Mouse (Mus musculus) layer of hippocampus, adult 18-20 months (tissue): ENCODE results near the gene Cacna1i. TPM values are rescaled to one million over a fixed set of nuclear protein-coding genes. Genes with fewer than 3 reads are reported as not detected.
A peak's percentile ranks its signal among the peaks of the same experiment; 100 is the strongest.

ENCODE experiments used
- DNase-seq, 2 experiments: peaks; one replicate each; pipeline ENCODE4 v3.0.0; 2022; ENCODE audit warnings: low spot score in 2 of 2
- long read RNA-seq: library from polyadenylated mRNA; stranded (forward); transcript quantifications from one replicate; pipeline ENCODE4 v2.0.0, GENCODE M21; 2021
- total RNA-seq, 2 experiments: library from RNA; stranded (reverse); gene quantifications; 2 replicates each; pipeline ENCODE4 v1.2.3; 2021

The Cacna1i gene
- total RNA-seq, result 10 to 100 TPM; 44.2 to 46.2 TPM
- long read RNA-seq, full-length matches to known transcripts, result 3 of 34 reads
- long read RNA-seq, partial matches to known transcripts, result 7 of 34 reads
- long read RNA-seq, other reads (novel, unspliced or antisense), result 24 of 34 reads

- DNase-seq, result peak; percentile 52 to 74
These were observed at the start of gene Cacna1i for GRCm38 (mm10) chr15:80286851-80287415. Gene Cacna1i (plus strand): TSS chr15:80287238.

DNA sequence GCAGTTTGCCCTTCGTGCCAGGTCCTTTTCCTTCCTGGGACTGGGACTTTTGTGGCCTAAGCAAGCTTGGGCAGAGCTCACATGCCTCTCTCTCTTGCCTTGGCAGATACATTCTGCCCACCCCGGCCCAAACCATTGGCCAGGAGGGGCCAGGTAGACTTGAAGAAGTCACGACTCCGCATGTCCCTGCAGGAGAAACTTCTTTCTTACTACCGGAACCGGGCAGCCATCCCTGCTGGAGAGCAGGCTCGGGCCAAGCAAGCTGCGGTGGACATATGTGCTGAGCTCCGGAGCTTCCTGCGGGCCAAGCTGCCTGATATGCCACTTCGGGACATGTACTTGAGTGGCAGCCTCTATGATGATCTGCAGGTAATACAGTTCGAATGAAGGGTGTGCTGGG lies 38.9 kb upstream of the Cacna1i start:
- no peak for DNase-seq

- DNase-seq, result no peak
These were observed 38.4 kb upstream of the Cacna1i start for GRCm38 (mm10) chr15:80248596-80248995.

- DNase-seq, result no peak
These were observed 37.4 kb upstream of the Cacna1i start for GRCm38 (mm10) chr15:80249672-80250071.

DNA sequence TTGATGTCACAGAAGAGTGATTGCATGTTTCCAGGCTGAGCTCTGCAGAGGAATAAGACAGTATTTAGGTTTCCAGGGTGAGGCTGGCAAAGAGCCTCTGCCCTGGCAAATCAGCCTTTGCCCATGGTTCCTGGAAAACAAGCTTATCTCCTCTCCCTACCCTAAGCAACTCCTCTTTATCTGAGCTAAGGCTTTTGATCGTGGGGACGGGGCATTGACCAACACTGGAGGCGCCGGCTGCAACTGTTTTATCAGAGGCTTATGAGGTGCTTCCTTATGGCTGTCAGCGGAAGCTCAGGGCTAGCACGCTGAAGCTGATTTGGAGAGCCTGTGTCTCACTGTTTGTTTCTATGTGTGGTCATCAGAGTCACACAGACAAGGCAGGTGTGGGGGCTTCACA lies 36.5 kb upstream of the Cacna1i start:
- no peak for DNase-seq

GRCm38 (mm10) chr15:80253530-80253929 lies 33.5 kb upstream of the Cacna1i start:
- no peak for DNase-seq

- peak in 1 of 2 experiments; percentile 50 for DNase-seq
These were observed 32.8 kb upstream of the Cacna1i start for GRCm38 (mm10) chr15:80254207-80254606.

- DNase-seq, result peak; percentile 99
These were observed 32.0 kb upstream of the Cacna1i start, which contains the start of gene Atf4 for GRCm38 (mm10) chr15:80254847-80255645. Gene Atf4 (plus strand): TSS chr15:80255184.

- peak in 1 of 2 experiments; percentile 64 for DNase-seq
These were observed 31.4 kb upstream of the Cacna1i start for GRCm38 (mm10) chr15:80255646-80256121.

GRCm38 (mm10) chr15:80256242-80256641 lies 30.8 kb upstream of the Cacna1i start:
- no peak for DNase-seq

- no peak for DNase-seq
These were observed 30.1 kb upstream of the Cacna1i start for GRCm38 (mm10) chr15:80256656-80257601.

- no peak for DNase-seq
These were observed 29.3 kb upstream of the Cacna1i start for GRCm38 (mm10) chr15:80257602-80258239.

- peak in 1 of 2 experiments; percentile 34 for DNase-seq
These were observed 28.5 kb upstream of the Cacna1i start for GRCm38 (mm10) chr15:80258240-80259170.

DNA sequence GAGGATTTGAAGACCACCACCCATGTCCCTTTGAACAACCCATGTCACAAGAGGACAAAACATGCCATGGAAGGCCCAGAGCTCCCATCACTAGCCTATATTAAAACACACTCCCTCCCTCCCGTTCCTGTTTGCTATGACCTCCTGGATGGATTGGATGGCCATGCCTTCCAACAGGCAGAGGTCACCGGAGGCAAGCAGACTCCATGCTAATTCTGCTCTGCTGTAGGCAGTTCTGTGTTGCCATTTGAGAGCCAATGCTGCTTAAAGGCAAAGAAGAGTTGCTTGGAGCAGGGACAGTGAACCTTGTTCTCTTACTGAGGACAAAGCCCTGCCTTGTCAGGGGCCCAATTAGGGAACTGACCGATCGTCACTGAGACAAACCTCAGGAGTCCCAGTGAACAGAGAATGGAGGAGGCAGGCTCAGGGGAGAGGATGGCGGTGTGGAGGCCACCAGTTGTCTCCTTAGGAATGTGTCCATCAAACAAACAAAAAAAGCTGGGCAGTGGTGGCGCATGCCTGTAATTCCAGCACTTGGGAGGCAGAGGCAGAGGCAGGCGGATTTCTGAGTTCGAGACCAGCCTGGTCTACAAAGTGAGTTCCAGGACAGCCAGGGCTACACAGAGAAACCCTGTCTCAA lies 27.5 kb upstream of the Cacna1i start:
- no peak for DNase-seq

DNA sequence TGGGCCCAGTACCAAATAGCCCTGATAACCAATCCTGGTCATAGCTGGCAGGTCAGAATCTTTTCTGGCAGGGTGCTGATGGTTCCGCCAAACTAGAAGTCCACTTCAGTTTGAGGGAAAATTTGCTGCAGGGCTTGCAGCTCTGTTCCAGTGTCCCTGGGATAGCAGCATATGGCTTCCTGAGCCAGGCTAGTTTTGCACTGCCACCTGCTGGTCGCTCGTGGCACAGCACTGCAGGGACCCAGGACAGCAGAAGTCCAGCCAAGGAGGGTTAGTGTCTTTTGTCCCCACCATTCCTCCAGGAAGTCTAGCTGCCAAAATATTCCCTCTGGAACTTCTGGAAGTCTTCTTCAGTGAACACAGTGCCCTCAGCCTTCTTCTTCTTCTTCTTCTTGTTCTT lies 26.4 kb upstream of the Cacna1i start:
- DNase-seq, result peak; percentile 71 to 89

GRCm38 (mm10) chr15:80261100-80261499 lies 25.9 kb upstream of the Cacna1i start:
- DNase-seq, result no peak

GRCm38 (mm10) chr15:80263610-80264575 lies 23.1 kb upstream of the Cacna1i start, which contains the start of gene Rps19bp1:
Gene Rps19bp1 (minus strand): TSS chr15:80264315.
- DNase-seq, result peak; percentile 86 to 93

DNA sequence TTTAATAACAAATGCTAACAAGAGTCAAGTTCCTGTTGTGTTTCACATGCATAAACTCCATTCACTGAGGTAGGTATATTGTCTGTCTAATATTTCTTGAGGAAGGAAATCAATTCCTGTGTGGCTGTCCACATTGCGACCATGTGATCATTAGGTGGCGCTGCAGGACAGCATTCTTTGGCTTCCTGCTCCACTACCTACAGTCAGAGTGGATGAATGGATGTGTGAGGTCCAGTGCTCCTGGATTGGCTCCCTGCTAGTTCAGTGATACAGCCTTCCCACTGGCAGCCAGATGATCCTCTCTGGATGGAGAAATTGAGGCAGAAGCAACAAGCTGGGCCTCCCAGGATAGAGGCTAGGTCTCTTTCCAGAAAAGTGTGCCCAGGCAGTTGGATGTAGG lies 20.8 kb upstream of the Cacna1i start:
- DNase-seq, result peak; percentile 60 to 92
